Mouse (Mus musculus) liver, embryonic 14.5 days (tissue): Measurements from ENCODE around the gene Rnf185.

Experiments
- CTCF ChIP-seq: IDR thresholded peaks from 2 replicates; pipeline ENCODE4 v1.5.1; 2016; ENCODE audit warnings: antibody characterized with exemption, low read depth, control low read depth
- EP300 ChIP-seq: IDR thresholded peaks from 2 replicates; pipeline ENCODE4 v1.6.1; 2016; ENCODE audit warnings: antibody characterized with exemption, low read depth

DNA sequence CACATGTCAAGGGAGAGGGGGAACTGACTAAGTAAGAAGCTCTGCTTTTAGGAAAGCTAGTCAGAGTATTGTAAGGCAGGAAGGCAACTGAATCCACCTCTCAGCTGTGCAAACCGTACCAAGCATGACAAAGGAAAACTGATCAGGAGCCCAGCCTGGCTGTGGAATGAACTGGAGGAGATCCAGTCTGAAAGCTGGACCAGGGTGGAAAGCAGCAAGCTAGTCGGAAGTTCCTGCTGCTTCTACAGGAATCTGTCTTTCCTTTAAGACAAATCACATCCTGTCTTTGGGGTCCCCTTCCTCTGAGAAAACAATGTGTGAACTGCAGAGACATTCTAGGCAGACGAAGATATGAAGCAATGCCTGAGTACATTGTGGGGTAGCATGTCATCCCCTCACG is 33.4 kb downstream of the Rnf185 start:
- no peak for TF ChIP-seq CTCF
- no peak for TF ChIP-seq EP300
